Mouse (Mus musculus) myocyte (in vitro differentiated cells): ENCODE measurements at regions not wholly inside any gene's neighbourhood (a gene's known extent, or its start where the extent isn't known, plus 50 kb on each side); places are given as distances from the start of the nearest gene placed in this dataset.

Source experiments
- H3K27me3 ChIP-seq: one replicate; pipeline ENCODE4 v1.6.1; 2011; ENCODE audit not compliant: control insufficient read depth, insufficient read depth, insufficient read length
- H3K36me3 ChIP-seq: one replicate; pipeline ENCODE4 v1.6.1; 2011; ENCODE audit not compliant: control insufficient read depth, insufficient read depth
- H3K4me2 ChIP-seq: one replicate; pipeline ENCODE4 v1.6.1; 2011; ENCODE audit warnings: low read depth, control low read depth
- H3K4me3 ChIP-seq: one replicate; pipeline ENCODE4 v1.5.1; 2011; ENCODE audit warnings: mild to moderate bottlenecking, control low read depth, moderate library complexity
- H3K79me2 ChIP-seq: one replicate; pipeline ENCODE4 v1.6.1; 2011; ENCODE audit not compliant: control insufficient read depth, insufficient read depth
- H3ac ChIP-seq: one replicate; pipeline ENCODE4 v1.6.1; 2011; ENCODE audit not compliant: control insufficient read depth, insufficient read length
- MAX ChIP-seq: IDR thresholded peaks from one replicate; pipeline ENCODE4 v1.6.1; 2011; ENCODE audit warnings: low read depth, mild to moderate bottlenecking, control low read depth
- MYOG ChIP-seq, 3 experiments: IDR thresholded peaks; one replicate each; pipeline ENCODE4 v1.6.1; 2011; ENCODE audit warnings: control low read depth in 2 of 3, low read depth in 2 of 3, mild to moderate bottlenecking in 2 of 3; ENCODE audit not compliant: insufficient read length in 2 of 3, control insufficient read depth in 1 of 3, insufficient read depth in 1 of 3
- POLR2A ChIP-seq: IDR thresholded peaks from one replicate; pipeline ENCODE4 v1.6.1; 2011; ENCODE audit warnings: low read depth, mild to moderate bottlenecking, control low read depth, moderate library complexity; ENCODE audit not compliant: insufficient read length
- POLR2AphosphoS2 ChIP-seq: IDR thresholded peaks from one replicate; pipeline ENCODE4 v1.6.1; 2011; ENCODE audit warnings: low read depth, control low read depth; ENCODE audit not compliant: insufficient read length
- REST ChIP-seq: IDR thresholded peaks from one replicate; pipeline ENCODE4 v1.6.1; 2011; ENCODE audit warnings: mild to moderate bottlenecking, control low read depth, moderate library complexity; ENCODE audit not compliant: insufficient read depth, insufficient read length
- SRF ChIP-seq: IDR thresholded peaks from one replicate; pipeline ENCODE4 v1.6.1; 2011; ENCODE audit warnings: low read depth; ENCODE audit not compliant: control insufficient read depth, insufficient read length
- TCF12 ChIP-seq: IDR thresholded peaks from one replicate; pipeline ENCODE4 v1.6.1; 2011; ENCODE audit warnings: mild to moderate bottlenecking, control low read depth; ENCODE audit not compliant: poor library complexity, insufficient read depth, severe bottlenecking
- TCF3 ChIP-seq: IDR thresholded peaks from one replicate; pipeline ENCODE4 v1.6.1; 2011; ENCODE audit warnings: low read depth, control low read depth; ENCODE audit not compliant: insufficient read length
- USF1 ChIP-seq: IDR thresholded peaks from one replicate; pipeline ENCODE4 v1.6.1; 2011; ENCODE audit warnings: low read depth, mild to moderate bottlenecking, control low read depth, moderate library complexity

- Histone ChIP-seq H3K4me2 (no peak overlapping the region), H3K27me3 (no peaks in the 10 kb centered on the region), H3K36me3 (no peaks in the 10 kb centered on the region), H3K79me2 (no peaks in the 10 kb centered on the region), H3ac (no peak overlapping the region), H3K4me3 (no peak overlapping the region)
- TF ChIP-seq MYOG (IDR thresholded peaks at IDR 0.05; ENCODE audit: control insufficient read depth in 1 of 3, insufficient read depth in 1 of 3, insufficient read length in 2 of 3, low read depth in 2 of 3) (no peak), USF1 (no peak), TCF3 (no peak), REST (no peak), POLR2A (no peak), POLR2AphosphoS2 (no peak), MAX (no peak), TCF12 (no peak)
Observed at GRCm38 (mm10) chr1:114063097-114063496, 1621.5 kb upstream of the Cntnap5a start.

- TF ChIP-seq REST (no peak), USF1 (no peak), POLR2AphosphoS2 (no peak), SRF (no peak)
- no peaks in the 10 kb centered on the region for H3K27me3 ChIP-seq
- H3K36me3 ChIP-seq, result no peaks in the 10 kb centered on the region
- H3ac ChIP-seq, result no peak overlapping the region
- no peak overlapping the region for H3K4me2 ChIP-seq
- no peaks in the 10 kb centered on the region for H3K79me2 ChIP-seq
- no peak overlapping the region for H3K4me3 ChIP-seq
Observed at GRCm38 (mm10) chr1:114074506-114074905, 1610.0 kb upstream of the Cntnap5a start.
